Mouse (Mus musculus): ENCODE measurements around the gene Fam189b. TPM values are rescaled to one million over a fixed set of nuclear protein-coding genes. Genes with fewer than 3 reads are reported as not detected.
A peak's percentile ranks its signal among the peaks of the same experiment; 100 is the strongest.

The Fam189b gene
- polyA plus RNA-seq, 1 experiment, result 19.4 TPM

GRCm38 (mm10) chr3:89147101-89147978 lies 35.6 kb upstream of the Fam189b start:
- H3K4me1 ChIP-seq (ENCODE audit: control insufficient read depth, insufficient read depth, insufficient read length, low read length), result peaks cover 10% of the 10 kb centered on the region
- TF ChIP-seq CTCF (IDR thresholded peaks at IDR 0.05; ENCODE audit: extremely low read depth, insufficient read length, insufficient replicate concordance, low read depth, low read length) (no peak), POLR2A (IDR thresholded peaks at IDR 0.05; ENCODE audit: low read depth, low read length) (no peak)
- H3K27me3 ChIP-seq (ENCODE audit: control insufficient read depth, insufficient read depth, low read length), result peaks cover 6% of the 10 kb centered on the region; the same call in 1 of the 2 replicates
- WGBS, result 23% methylated on average over 26 of the region's 26 CpGs
- no peak overlapping the region for H3K27ac ChIP-seq (ENCODE audit: insufficient read depth, low read depth, low read length)
- peaks cover 33% of the 10 kb centered on the region for H3K36me3 ChIP-seq (ENCODE audit: control insufficient read depth, insufficient read depth, low read length)
- peak overlapping the region; percentile 54 for H3K4me3 ChIP-seq (ENCODE audit: low read depth, low read length)

GRCm38 (mm10) chr3:89147979-89148311 lies 35.0 kb upstream of the Fam189b start:
- H3K27me3 ChIP-seq (ENCODE audit: control insufficient read depth, insufficient read depth, low read length), result peaks cover 6% of the 10 kb centered on the region; the same call in 1 of the 2 replicates
- H3K4me3 ChIP-seq (ENCODE audit: low read depth, low read length), result peak overlapping the region; percentile 54
- H3K4me1 ChIP-seq (ENCODE audit: control insufficient read depth, insufficient read depth, insufficient read length, low read length), result peaks cover 10% of the 10 kb centered on the region
- TF ChIP-seq POLR2A (IDR thresholded peaks at IDR 0.05; ENCODE audit: low read depth, low read length) (no peak), CTCF (IDR thresholded peaks at IDR 0.05; ENCODE audit: extremely low read depth, insufficient read length, insufficient replicate concordance, low read depth, low read length) (no peak)
- H3K36me3 ChIP-seq (ENCODE audit: control insufficient read depth, insufficient read depth, low read length), result peaks cover 27% of the 10 kb centered on the region
- no peak overlapping the region for H3K27ac ChIP-seq (ENCODE audit: insufficient read depth, low read depth, low read length)
- 11% methylated on average over 15 of the region's 15 CpGs for WGBS

GRCm38 (mm10) chr3:89148567-89148966 lies 34.4 kb upstream of the Fam189b start:
- peaks cover 10% of the 10 kb centered on the region for H3K4me1 ChIP-seq (ENCODE audit: control insufficient read depth, insufficient read depth, insufficient read length, low read length)
- 72% methylated on average over 14 of the region's 14 CpGs for WGBS
- H3K27ac ChIP-seq (ENCODE audit: insufficient read depth, low read depth, low read length), result no peak overlapping the region
- no peak overlapping the region for H3K4me3 ChIP-seq (ENCODE audit: low read depth, low read length)
- TF ChIP-seq POLR2A (IDR thresholded peaks at IDR 0.05; ENCODE audit: low read depth, low read length) (no peak), CTCF (IDR thresholded peaks at IDR 0.05; ENCODE audit: extremely low read depth, insufficient read length, insufficient replicate concordance, low read depth, low read length) (no peak)
- peaks cover 21% of the 10 kb centered on the region for H3K36me3 ChIP-seq (ENCODE audit: control insufficient read depth, insufficient read depth, low read length)
- H3K27me3 ChIP-seq (ENCODE audit: control insufficient read depth, insufficient read depth, low read length), result peaks cover 6% of the 10 kb centered on the region; the same call in 1 of the 2 replicates

GRCm38 (mm10) chr3:89152084-89152835 lies 30.7 kb upstream of the Fam189b start:
- WGBS, result 46% methylated on average over 17 of the region's 17 CpGs
- Histone ChIP-seq H3K4me3 (ENCODE audit: low read depth, low read length) (no peak overlapping the region), H3K36me3 (ENCODE audit: control insufficient read depth, insufficient read depth, low read length) (no peaks in the 10 kb centered on the region), H3K27me3 (ENCODE audit: control insufficient read depth, insufficient read depth, low read length) (peaks cover 6% of the 10 kb centered on the region; the same call in 1 of the 2 replicates), H3K4me1 (ENCODE audit: control insufficient read depth, insufficient read depth, insufficient read length, low read length) (peaks cover 10% of the 10 kb centered on the region), H3K27ac (ENCODE audit: insufficient read depth, low read depth, low read length) (no peak overlapping the region)
- no peak for TF ChIP-seq CTCF (IDR thresholded peaks at IDR 0.05; ENCODE audit: extremely low read depth, insufficient read length, insufficient replicate concordance, low read depth, low read length)
- TF ChIP-seq POLR2A (IDR thresholded peaks at IDR 0.05; ENCODE audit: low read depth, low read length), result no peak

GRCm38 (mm10) chr3:89156951-89157350 lies 26.0 kb upstream of the Fam189b start:
- peaks cover 18% of the 10 kb centered on the region; the same call in 1 of the 2 replicates for H3K27me3 ChIP-seq (ENCODE audit: control insufficient read depth, insufficient read depth, low read length)
- no peak overlapping the region for H3K4me3 ChIP-seq (ENCODE audit: low read depth, low read length)
- no peak overlapping the region for H3K27ac ChIP-seq (ENCODE audit: insufficient read depth, low read depth, low read length)
- 74% methylated on average over 8 of the region's 8 CpGs for WGBS
- no peaks in the 10 kb centered on the region for H3K36me3 ChIP-seq (ENCODE audit: control insufficient read depth, insufficient read depth, low read length)
- no peak for TF ChIP-seq POLR2A (IDR thresholded peaks at IDR 0.05; ENCODE audit: low read depth, low read length)
- no peak for TF ChIP-seq CTCF (IDR thresholded peaks at IDR 0.05; ENCODE audit: extremely low read depth, insufficient read length, insufficient replicate concordance, low read depth, low read length)
- H3K4me1 ChIP-seq (ENCODE audit: control insufficient read depth, insufficient read depth, insufficient read length, low read length), result peaks cover 6% of the 10 kb centered on the region

- no peak overlapping the region for H3K27ac ChIP-seq (ENCODE audit: insufficient read depth, low read depth, low read length)
- no peak overlapping the region for H3K4me3 ChIP-seq (ENCODE audit: low read depth, low read length)
- peaks cover 18% of the 10 kb centered on the region; the same call in 1 of the 2 replicates for H3K27me3 ChIP-seq (ENCODE audit: control insufficient read depth, insufficient read depth, low read length)
- no peaks in the 10 kb centered on the region for H3K36me3 ChIP-seq (ENCODE audit: control insufficient read depth, insufficient read depth, low read length)
- TF ChIP-seq CTCF (IDR thresholded peaks at IDR 0.05; ENCODE audit: extremely low read depth, insufficient read length, insufficient replicate concordance, low read depth, low read length) (no peak), POLR2A (IDR thresholded peaks at IDR 0.05; ENCODE audit: low read depth, low read length) (no peak)
- H3K4me1 ChIP-seq (ENCODE audit: control insufficient read depth, insufficient read depth, insufficient read length, low read length), result peaks cover 6% of the 10 kb centered on the region
- WGBS, result 21% methylated on average over 7 of the region's 7 CpGs
Observed at GRCm38 (mm10) chr3:89158651-89159050, 24.3 kb upstream of the Fam189b start.

GRCm38 (mm10) chr3:89159211-89159610 lies 23.7 kb upstream of the Fam189b start:
- H3K27ac ChIP-seq (ENCODE audit: insufficient read depth, low read depth, low read length), result no peak overlapping the region
- H3K4me3 ChIP-seq (ENCODE audit: low read depth, low read length), result no peak overlapping the region
- H3K36me3 ChIP-seq (ENCODE audit: control insufficient read depth, insufficient read depth, low read length), result no peaks in the 10 kb centered on the region
- H3K27me3 ChIP-seq (ENCODE audit: control insufficient read depth, insufficient read depth, low read length), result peaks cover 18% of the 10 kb centered on the region; the same call in 1 of the 2 replicates
- no peak for TF ChIP-seq CTCF (IDR thresholded peaks at IDR 0.05; ENCODE audit: extremely low read depth, insufficient read length, insufficient replicate concordance, low read depth, low read length)
- no peak for TF ChIP-seq POLR2A (IDR thresholded peaks at IDR 0.05; ENCODE audit: low read depth, low read length)
- WGBS, result 1% methylated on average over 13 of the region's 13 CpGs
- H3K4me1 ChIP-seq (ENCODE audit: control insufficient read depth, insufficient read depth, insufficient read length, low read length), result peaks cover 6% of the 10 kb centered on the region

All from small intestine, adult 2 months (tissue).